ENCODE assay signal across 8 mouse cellular contexts in genomic region chrX:48594099-48594760, GRCm38 (mm10). TPM values are rescaled to one million over a fixed set of nuclear protein-coding genes. Genes with fewer than 3 reads are reported as not detected.
A peak's percentile ranks its signal among the peaks of the same experiment; 100 is the strongest.
DNase-seq lines count a peak whose midpoint lies in the region; ATAC-seq and TF ChIP-seq lines count a peak whose summit lies in the region.

Zfp280c (minus strand) TSS chrX:48594504.

- peaks cover 14% of the 10 kb centered on the region for H3K36me3 ChIP-seq in kidney, embryonic 15.5 days
- peaks cover 7% of the 10 kb centered on the region; the same call in 1 of the 2 replicates for H3K36me3 ChIP-seq in liver, adult 2 months (ENCODE audit: control insufficient read depth, insufficient read depth, low read length)
- H3K36me3 ChIP-seq in myocyte (ENCODE audit: control insufficient read depth, insufficient read depth) = peaks cover 11% of the 10 kb centered on the region
- H3K36me3 ChIP-seq in splenic B cell, adult 2 months (ENCODE audit: control insufficient read depth, insufficient read depth, low read length, poor library complexity, severe bottlenecking) = no peaks in the 10 kb centered on the region

- no peak for TF ChIP-seq POLR2A in bone marrow macrophage, adult 2 months (IDR thresholded peaks at IDR 0.05; ENCODE audit: borderline replicate concordance, low read depth, low read length)
- peak; percentile 91 for TF ChIP-seq POLR2A in embryonic fibroblast, embryonic 13.5 days (IDR thresholded peaks at IDR 0.05; ENCODE audit: low read depth, low read length)
- TF ChIP-seq POLR2A in liver, adult 2 months (IDR thresholded peaks at IDR 0.05; ENCODE audit: extremely low read depth, insufficient read depth, low read length) = no peak
- peak; percentile 66 for TF ChIP-seq POLR2A in myocyte (IDR thresholded peaks at IDR 0.05; ENCODE audit: insufficient read length, low read depth)

- H3K79me2 ChIP-seq in liver, adult 2 months (ENCODE audit: control insufficient read depth, insufficient read depth, low read length) = no peaks in the 10 kb centered on the region
- peaks cover 8% of the 10 kb centered on the region for H3K79me2 ChIP-seq in myocyte (ENCODE audit: control insufficient read depth, insufficient read depth)

- H3K4me1 ChIP-seq in bone marrow macrophage, adult 2 months (ENCODE audit: control insufficient read depth, insufficient read depth, low read length) = 0 out of 2 replicates have a peak, but pooled peaks cover 3% of the 10 kb centered on the region
- no peaks in the 10 kb centered on the region for H3K4me1 ChIP-seq in embryonic fibroblast, embryonic 13.5 days (ENCODE audit: control insufficient read depth, insufficient read depth, low read length)
- no peaks in the 10 kb centered on the region for H3K4me1 ChIP-seq in kidney, embryonic 15.5 days
- no peaks in the 10 kb centered on the region; the same call in 1 of the 2 replicates for H3K4me1 ChIP-seq in liver, adult 2 months (ENCODE audit: control insufficient read depth, insufficient read depth, low read length)

- H3K4me2 ChIP-seq in kidney, embryonic 15.5 days = peak within 1 kb of the TSS; percentile 57
- peak within 1 kb of the TSS; percentile 72 for H3K4me2 ChIP-seq in myocyte (ENCODE audit: low read depth)

- peak; percentile 83 for DNase-seq in A20 (ENCODE audit: low read depth, low spot score)
- peak; percentile 67 to 68 for DNase-seq in heart, adult 9 months (ENCODE audit: low spot score in 2 of 2)
- peak; percentile 55 for DNase-seq in liver, adult 2 months (ENCODE audit: extremely low read depth, low read depth, low spot score)
- peak; percentile 73 for DNase-seq in splenic B cell, adult 2 months (ENCODE audit: low read depth, low spot score)

- no peak for TF ChIP-seq CTCF in bone marrow macrophage, adult 2 months (IDR thresholded peaks at IDR 0.05; ENCODE audit: low read depth, low read length)
- no peak for TF ChIP-seq CTCF in embryonic fibroblast, embryonic 13.5 days (IDR thresholded peaks at IDR 0.05; ENCODE audit: borderline replicate concordance, insufficient read depth, low read length)
- no peak for TF ChIP-seq CTCF in liver, adult 2 months (IDR thresholded peaks at IDR 0.05; ENCODE audit: low read depth, low read length)

- H3K27me3 ChIP-seq in kidney, embryonic 15.5 days = no peaks in the 10 kb centered on the region
- no peaks in the 10 kb centered on the region for H3K27me3 ChIP-seq in liver, adult 2 months (ENCODE audit: control insufficient read depth, insufficient read depth, low read length)
- H3K27me3 ChIP-seq in myocyte (ENCODE audit: control insufficient read depth, insufficient read depth, insufficient read length) = no peaks in the 10 kb centered on the region
- no peaks in the 10 kb centered on the region for H3K27me3 ChIP-seq in splenic B cell, adult 2 months (ENCODE audit: control insufficient read depth, insufficient read depth, low read length, poor library complexity, severe bottlenecking)

- H3K4me3 ChIP-seq in bone marrow macrophage, adult 2 months (ENCODE audit: insufficient read depth, low read length) = peak within 1 kb of the TSS; percentile 82
- peak within 1 kb of the TSS; percentile 59 for H3K4me3 ChIP-seq in embryonic fibroblast, embryonic 13.5 days (ENCODE audit: insufficient read depth, low read length)
- H3K4me3 ChIP-seq in kidney, embryonic 15.5 days (replicated peaks) = peak within 1 kb of the TSS; percentile 68
- H3K4me3 ChIP-seq in liver, adult 2 months (ENCODE audit: insufficient read depth, low read depth, low read length) = peak within 1 kb of the TSS; percentile 97
- H3K4me3 ChIP-seq in myocyte = peak within 1 kb of the TSS; percentile 50

- ATAC-seq in kidney, embryonic 15.5 days (replicated peaks; ENCODE audit: low FRiP score) = peak; percentile 95

- 14% methylated on average over 45 of the region's 45 CpGs for WGBS in kidney, embryonic 15.5 days
- 0% methylated on average over 43 of the region's 45 CpGs for WGBS in liver, adult 2 months

- peak within 1 kb of the TSS; percentile 21; the same call in 1 of the 2 replicates for H3K27ac ChIP-seq in bone marrow macrophage, adult 2 months (ENCODE audit: insufficient read depth, low read depth, low read length)
- H3K27ac ChIP-seq in embryonic fibroblast, embryonic 13.5 days (ENCODE audit: insufficient read depth, low read length) = 0 out of 2 replicates have a peak within 1 kb of the TSS, but pooled peaks have one; percentile 12
- H3K27ac ChIP-seq in kidney, embryonic 15.5 days = peak within 1 kb of the TSS; percentile 86
- H3K27ac ChIP-seq in liver, adult 2 months (replicated peaks; ENCODE audit: insufficient read depth, low read depth, low read length) = no peak within 1 kb of the TSS; the same call in 1 of the 2 replicates

- H3K9me3 ChIP-seq in kidney, embryonic 15.5 days (replicated peaks) = no peaks in the 10 kb centered on the region

- H3ac ChIP-seq in myocyte (ENCODE audit: control insufficient read depth, insufficient read length) = peak within 1 kb of the TSS; percentile 87

- peak within 1 kb of the TSS; percentile 75 for H3K9ac ChIP-seq in kidney, embryonic 15.5 days
- H3K9ac ChIP-seq in liver, adult 2 months (ENCODE audit: low read depth, low read length) = peak within 1 kb of the TSS; percentile 71

TF ChIP-seq in myocyte, 11 proteins besides CTCF, POLR2A, EP300 and RAD21:
- peak in 2 of 3 experiments; percentile 74 to 90 for TF ChIP-seq MYOD1 (IDR thresholded peaks at IDR 0.05; ENCODE audit: control insufficient read depth in 1 of 3, insufficient read length in 2 of 3, low read depth in 2 of 3)
- TF ChIP-seq MAX (IDR thresholded peaks at IDR 0.05; ENCODE audit: low read depth) = no peak
- no peak for TF ChIP-seq USF1 (IDR thresholded peaks at IDR 0.05; ENCODE audit: low read depth)
- no peak for TF ChIP-seq REST (IDR thresholded peaks at IDR 0.05; ENCODE audit: insufficient read depth, insufficient read length)

RNA-seq across cellular contexts. Expression of gene Zfp280c, which starts in this region (rescaled TPM):
- 8.1 and 11.4 TPM in 2 replicates for polyA plus RNA-seq in bone marrow macrophage, adult 2 months (2012; ENCODE audit: insufficient read depth, insufficient read length, missing spikeins)
- polyA plus RNA-seq in embryonic fibroblast, embryonic 13.5 days (2011; ENCODE audit: insufficient read length, low read depth, missing spikeins) = 22.1 and 29.3 TPM in 2 replicates
- polyA plus RNA-seq in kidney, embryonic 15.5 days (2015; fragmentation: Nextera tagmentation; extraction: Ambion mirVana) = 11.8 and 12.9 TPM in 2 replicates
- total RNA-seq in liver, adult 2 months (2014; rRNA removed) = 4.2 and 5.2 TPM in 2 replicates
- 1.2 and 1.9 TPM in 2 replicates for polyA plus RNA-seq in liver, adult 2 months (2012; rRNA removed)
- polyA plus RNA-seq in myocyte (2012; fragmentation: generic; extraction: Trizol) = 2.3 TPM

Comparison
In these comparisons a context has a peak if more than half of its experiments do, and no peak if none do; other contexts are left out.
1. POLR2A ChIP-seq: peak in embryonic fibroblast, embryonic 13.5 days (single experiment) and myocyte (single experiment); none in bone marrow macrophage, adult 2 months (single experiment) and liver, adult 2 months (single experiment).
2. Peak in every context shown above with its lines, with median percentiles within 50 percentile points of each other: DNase-seq and H3K4me3 ChIP-seq.